Mouse (Mus musculus) layer of hippocampus, adult 8-10 months (tissue): ENCODE results near the gene Chkb. TPM values are rescaled to one million over a fixed set of nuclear protein-coding genes. Genes with fewer than 3 reads are reported as not detected.

ENCODE experiments used
- DNase-seq, 2 experiments: peaks; one replicate each; pipeline ENCODE4 v3.0.0; 2022; ENCODE audit warnings: low spot score in 2 of 2
- total RNA-seq, 4 experiments: library from RNA; stranded (reverse); gene quantifications; 2 replicates each; pipeline ENCODE4 v1.2.4; 2022

Gene Chkb
- total RNA-seq, 4 experiments from 2014 or later: 42.9 to 50.3 (median 46.2) TPM

GRCm38 (mm10) chr15:89402471-89402870 is 27.2 kb downstream of the Chkb start:
- DNase-seq: no peak

GRCm38 (mm10) chr15:89399716-89400115 is 30.0 kb downstream of the Chkb start:
- no peak for DNase-seq

DNA sequence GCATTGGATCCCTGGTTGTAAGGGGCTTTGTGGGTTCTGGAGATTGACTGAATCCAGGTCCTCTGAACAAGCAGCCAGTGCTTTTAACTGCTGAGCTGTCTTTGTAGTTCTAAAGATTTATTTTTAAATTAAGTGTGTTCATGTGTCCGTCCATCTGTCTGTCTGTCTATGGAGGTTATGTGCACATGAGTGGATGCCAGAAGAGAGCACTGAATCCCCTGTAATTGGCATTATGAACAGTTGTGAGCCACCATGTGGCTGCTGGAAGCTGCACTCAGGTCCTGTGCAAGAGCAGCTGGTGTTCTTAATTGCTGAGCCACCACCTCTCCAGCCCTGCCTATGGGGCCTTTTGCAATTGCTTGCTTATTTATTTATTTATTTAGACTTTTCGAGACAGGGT is 31.6 kb downstream of the Chkb start:
- no peak for DNase-seq

- DNase-seq: no peak
These were observed 32.8 kb downstream of the Chkb start for GRCm38 (mm10) chr15:89396883-89397282.

GRCm38 (mm10) chr15:89390081-89390480 is 39.6 kb downstream of the Chkb start:
- DNase-seq: no peak

- DNase-seq: no peak
These were observed 42.6 kb downstream of the Chkb start for GRCm38 (mm10) chr15:89387127-89387526.

GRCm38 (mm10) chr15:89384617-89385016 is 45.1 kb downstream of the Chkb start, which contains the start of gene Klhdc7b:
Gene Klhdc7b, plus strand, starts transcription at chr15:89384917.
- no peak for DNase-seq

- no peak for DNase-seq
These were observed 50.3 kb downstream of the Chkb start for GRCm38 (mm10) chr15:89379429-89379828.

DNA sequence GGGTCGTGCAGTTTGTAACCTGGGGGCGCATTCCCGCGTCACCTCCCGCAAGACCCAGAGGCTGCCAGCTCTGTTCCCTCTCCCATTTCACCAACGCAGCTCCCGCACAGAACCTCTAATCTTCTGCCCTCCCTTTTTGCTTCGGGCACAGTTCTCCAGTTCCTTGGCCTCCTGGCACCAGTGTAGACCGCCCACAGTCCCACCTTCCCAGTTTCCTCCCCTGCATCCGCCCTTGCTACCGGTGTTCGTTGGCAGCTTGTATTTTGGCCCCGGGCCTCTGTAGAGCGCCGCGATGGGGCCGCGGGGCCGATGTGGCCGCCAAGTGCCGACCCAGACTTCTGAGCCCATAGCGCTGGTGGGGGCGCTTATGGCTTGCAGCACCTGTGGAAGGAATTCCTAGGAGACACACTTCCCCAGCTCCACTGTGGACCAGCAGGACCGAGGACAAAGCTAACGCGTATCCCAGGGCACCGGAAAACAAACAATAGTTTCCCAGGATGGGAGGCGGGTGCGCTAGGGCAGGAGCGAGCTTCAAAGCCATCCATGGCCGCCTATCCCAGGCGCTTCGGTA is 50.8 kb downstream of the Chkb start, which contains the start of gene Odf3b:
Odf3b (minus strand) TSS at position 452 of the 571 bp plus-strand sequence.
- no peak for DNase-seq

- no peak for DNase-seq
These were observed 51.5 kb downstream of the Chkb start for GRCm38 (mm10) chr15:89377938-89378828.

- no peak for DNase-seq
These were observed 52.3 kb downstream of the Chkb start for GRCm38 (mm10) chr15:89377362-89377761.

GRCm38 (mm10) chr15:89376957-89377356 is 52.8 kb downstream of the Chkb start, which contains the start of gene Tymp:
Gene Tymp, minus strand, starts transcription at chr15:89377039.
- DNase-seq: no peak

Other genes with a start within 250 kb of the Chkb start
- 10 to 100 TPM; 54.0 to 78.5 (median 67.5) TPM for gene Plxnb2, start 249.1 kb downstream of the Chkb start, total RNA-seq
- 10 to 100 TPM; 38.9 to 52.1 (median 45.1) TPM for gene Dennd6b, start 233.4 kb downstream of the Chkb start, total RNA-seq
- gene Ppp6r2, start 218.4 kb downstream of the Chkb start, total RNA-seq: 100 to 1,000 TPM; 147 to 171 (median 157) TPM
- gene Sbf1, start 114.6 kb downstream of the Chkb start, total RNA-seq: 100 to 1,000 TPM; 317 to 349 (median 325) TPM
- gene Adm2, start 107.2 kb downstream of the Chkb start, total RNA-seq: not detected
- gene Miox, start 95.5 kb downstream of the Chkb start, total RNA-seq: not detected
- gene Lmf2, start 74.2 kb downstream of the Chkb start, total RNA-seq: 10 to 100 TPM; 17.7 to 25.3 (median 21.2) TPM
- 100 to 1,000 TPM in 2 of 4 experiments, 10 to 100 TPM in 2; 92.2 to 107 (median 97.7) TPM for gene Ncaph2, start 74.2 kb downstream of the Chkb start, total RNA-seq
- gene Sco2, start 56.1 kb downstream of the Chkb start, total RNA-seq: 10 to 100 TPM; 29.5 to 34.5 (median 33.1) TPM
- gene Tymp, start 52.9 kb downstream of the Chkb start, total RNA-seq: 1 to 10 TPM in 3 of 4 experiments, under 1 TPM in 1; 0.76 to 1.6 (median 1.2) TPM
- 1 to 10 TPM; 3.2 to 6.7 (median 3.9) TPM for gene Odf3b, start 50.6 kb downstream of the Chkb start, total RNA-seq
- gene Klhdc7b, start 45.0 kb downstream of the Chkb start, total RNA-seq: 1 to 10 TPM in 1 of 4 experiments, under 1 TPM in 3; 0.31 to 1.7 (median 0.48) TPM
- not detected for gene Syce3, start 19.4 kb downstream of the Chkb start, total RNA-seq
- gene Cpt1b, start 4.0 kb downstream of the Chkb start, total RNA-seq: 1 to 10 TPM; 1.5 to 3.7 (median 2.8) TPM
- gene C730034F03Rik, start 319 bp downstream of the Chkb start, total RNA-seq: 1 to 10 TPM; 2.6 to 3.4 (median 3.2) TPM
- gene Gm44502, start 212 bp downstream of the Chkb start, total RNA-seq: not detected
- gene Mapk8ip2, start 24.0 kb upstream of the Chkb start, total RNA-seq: 100 to 1,000 TPM; 249 to 297 (median 274) TPM
- 10 to 100 TPM; 30.9 to 38.1 (median 33.3) TPM for gene Arsa, start 47.5 kb upstream of the Chkb start, total RNA-seq
- gene Shank3, start 69.7 kb upstream of the Chkb start, total RNA-seq: 100 to 1,000 TPM; 208 to 231 (median 223) TPM
- 1 to 10 TPM in 3 of 4 experiments, under 1 TPM in 1; 0.95 to 2.1 (median 1.4) TPM for gene Acr, start 138.4 kb upstream of the Chkb start, total RNA-seq
- gene Rabl2, start 162.0 kb upstream of the Chkb start, total RNA-seq: 10 to 100 TPM; 27.2 to 41.2 (median 32.7) TPM